Mouse (Mus musculus) thymus, adult 2 months (tissue): Measurements from ENCODE around the gene Fcrl6. TPM values are rescaled to one million over a fixed set of nuclear protein-coding genes. Genes with fewer than 3 reads are reported as not detected.

Experiments
- DNase-seq: peaks from one replicate; pipeline ENCODE4 v3.0.0; 2021
- H3K27ac ChIP-seq: fragments of 200-500 bp; 2 replicates; pipeline ENCODE4 v1.5.1; 2012; ENCODE audit warnings: low read length, control low read depth; ENCODE audit not compliant: control insufficient read depth, insufficient read depth
- H3K27me3 ChIP-seq: fragments of 200-500 bp; 2 replicates; pipeline ENCODE4 v1.6.1; 2012; ENCODE audit warnings: mild to moderate bottlenecking, low read length, moderate library complexity, mixed read lengths; ENCODE audit not compliant: control insufficient read depth, insufficient read depth
- H3K36me3 ChIP-seq: fragments of 200-500 bp; 2 replicates; pipeline ENCODE4 v1.6.1; 2012; ENCODE audit warnings: mild to moderate bottlenecking, low read length, moderate library complexity; ENCODE audit not compliant: control insufficient read depth, insufficient read depth
- H3K4me1 ChIP-seq: fragments of 200-500 bp; replicated peaks from 2 replicates; pipeline ENCODE4 v1.6.1; 2012; ENCODE audit warnings: low read length; ENCODE audit not compliant: control insufficient read depth, insufficient read depth
- H3K4me3 ChIP-seq: fragments of 200-500 bp; 2 replicates; pipeline ENCODE4 v1.5.1; 2012; ENCODE audit warnings: mild to moderate bottlenecking, low read length, control low read depth, moderate library complexity; ENCODE audit not compliant: control insufficient read depth, insufficient read depth
- CTCF ChIP-seq: fragments of 200-500 bp; IDR thresholded peaks from 2 replicates; pipeline ENCODE4 v1.5.1; 2012; ENCODE audit warnings: mild to moderate bottlenecking, control low read depth, low read length, moderate library complexity, borderline replicate concordance; ENCODE audit not compliant: control insufficient read depth, poor library complexity, insufficient read depth; ENCODE audit errors: extremely low read depth
- POLR2A ChIP-seq: fragments of 200-500 bp; IDR thresholded peaks from 2 replicates; pipeline ENCODE4 v1.6.1; 2012; ENCODE audit warnings: mild to moderate bottlenecking, low read length, control low read depth, moderate library complexity; ENCODE audit not compliant: control insufficient read depth, poor library complexity, insufficient read depth; ENCODE audit errors: extremely low read depth
- WGBS: fragments of 180-500 bp; shearing (Covaris S2); methylation state at CpG from one replicate; pipeline ENCODE4 v1.1.7; 2018; 5-methylcytosine and 5-hydroxymethylcytosine counted together
- polyA plus RNA-seq: library from polyadenylated mRNA; depleted of rRNA; stranded (reverse); fragments of >200 nt; gene quantifications from 2 replicates; pipeline ENCODE4 v1.2.3, GENCODE M21; 2012

Fcrl6 gene
- polyA plus RNA-seq, 1 experiment, result not detected

- no peak overlapping the region for H3K4me3 ChIP-seq
- no peak overlapping the region for H3K27ac ChIP-seq
- no peaks in the 10 kb centered on the region for H3K36me3 ChIP-seq
- TF ChIP-seq POLR2A (no peak), CTCF (no peak)
- WGBS, result 46% methylated on average over 3 of the region's 3 CpGs
- no peaks in the 10 kb centered on the region; the same call in none of the 2 replicates for H3K4me1 ChIP-seq
- DNase-seq, result no peak
- H3K27me3 ChIP-seq, result peaks cover 10% of the 10 kb centered on the region; the same call in 1 of the 2 replicates
Observed at GRCm38 (mm10) chr1:172566131-172566530, 36.2 kb downstream of the Fcrl6 start.

GRCm38 (mm10) chr1:172563465-172563828 is 38.9 kb downstream of the Fcrl6 start:
- TF ChIP-seq CTCF, result no peak; the same call in 1 of the 2 replicates
- TF ChIP-seq POLR2A, result no peak
- Histone ChIP-seq H3K27me3 (peaks cover 10% of the 10 kb centered on the region; the same call in 1 of the 2 replicates), H3K4me3 (0 out of 2 replicates have a peak overlapping the region, but pooled peaks have one; percentile 53), H3K36me3 (no peaks in the 10 kb centered on the region), H3K4me1 (no peaks in the 10 kb centered on the region; the same call in none of the 2 replicates), H3K27ac (no peak overlapping the region)
- 10% methylated on average over 10 of the region's 10 CpGs for WGBS
- no peak for DNase-seq

GRCm38 (mm10) chr1:172562641-172563464 is 39.5 kb downstream of the Fcrl6 start:
- TF ChIP-seq CTCF (peak; percentile 79), POLR2A (no peak)
- Histone ChIP-seq H3K4me1 (no peaks in the 10 kb centered on the region; the same call in none of the 2 replicates), H3K27me3 (peaks cover 10% of the 10 kb centered on the region; the same call in 1 of the 2 replicates), H3K36me3 (no peaks in the 10 kb centered on the region), H3K4me3 (peak overlapping the region; percentile 53), H3K27ac (no peak overlapping the region)
- WGBS, result 2% methylated on average over 66 of the region's 66 CpGs
- DNase-seq, result peak; percentile 63

- 79% methylated on average over 11 of the region's 11 CpGs for WGBS
- Histone ChIP-seq H3K27me3 (no peaks in the 10 kb centered on the region; the same call in 1 of the 2 replicates), H3K4me1 (peaks cover 5% of the 10 kb centered on the region), H3K4me3 (no peak within 1 kb of the TSS), H3K27ac (no peak within 1 kb of the TSS), H3K36me3 (no peaks in the 10 kb centered on the region)
- DNase-seq, result no peak
- no peak for TF ChIP-seq CTCF
- TF ChIP-seq POLR2A, result no peak
Observed at GRCm38 (mm10) chr1:172555638-172556037, 46.7 kb downstream of the Fcrl6 start, which contains the start of gene Vsig8. Gene Vsig8, plus strand, starts transcription at chr1:172555938.

GRCm38 (mm10) chr1:172552623-172553022 is 49.7 kb downstream of the Fcrl6 start:
- Histone ChIP-seq H3K4me3 (no peak overlapping the region), H3K27ac (no peak overlapping the region), H3K4me1 (peaks cover 24% of the 10 kb centered on the region), H3K27me3 (no peaks in the 10 kb centered on the region), H3K36me3 (no peaks in the 10 kb centered on the region)
- WGBS, result 86% methylated on average over 1 of the region's 1 CpGs
- DNase-seq, result no peak
- TF ChIP-seq CTCF (no peak), POLR2A (no peak)

- H3K27me3 ChIP-seq, result no peaks in the 10 kb centered on the region
- no peak overlapping the region for H3K27ac ChIP-seq
- no peak for TF ChIP-seq CTCF
- TF ChIP-seq POLR2A, result no peak
- H3K36me3 ChIP-seq, result no peaks in the 10 kb centered on the region
- no peak for DNase-seq
- H3K4me1 ChIP-seq, result peaks cover 24% of the 10 kb centered on the region
- WGBS, result 40% methylated on average over 7 of the region's 7 CpGs
- no peak overlapping the region for H3K4me3 ChIP-seq
Observed at GRCm38 (mm10) chr1:172551009-172551408, 51.3 kb downstream of the Fcrl6 start.
